Mouse (Mus musculus): ENCODE data around the gene Mrpl40.
"Not testable (repeated sequence)": the region's sequence is repeated elsewhere in the genome, so short reads cannot be mapped to it uniquely, and the experiment has no call there.

Gene Mrpl40

DNA sequence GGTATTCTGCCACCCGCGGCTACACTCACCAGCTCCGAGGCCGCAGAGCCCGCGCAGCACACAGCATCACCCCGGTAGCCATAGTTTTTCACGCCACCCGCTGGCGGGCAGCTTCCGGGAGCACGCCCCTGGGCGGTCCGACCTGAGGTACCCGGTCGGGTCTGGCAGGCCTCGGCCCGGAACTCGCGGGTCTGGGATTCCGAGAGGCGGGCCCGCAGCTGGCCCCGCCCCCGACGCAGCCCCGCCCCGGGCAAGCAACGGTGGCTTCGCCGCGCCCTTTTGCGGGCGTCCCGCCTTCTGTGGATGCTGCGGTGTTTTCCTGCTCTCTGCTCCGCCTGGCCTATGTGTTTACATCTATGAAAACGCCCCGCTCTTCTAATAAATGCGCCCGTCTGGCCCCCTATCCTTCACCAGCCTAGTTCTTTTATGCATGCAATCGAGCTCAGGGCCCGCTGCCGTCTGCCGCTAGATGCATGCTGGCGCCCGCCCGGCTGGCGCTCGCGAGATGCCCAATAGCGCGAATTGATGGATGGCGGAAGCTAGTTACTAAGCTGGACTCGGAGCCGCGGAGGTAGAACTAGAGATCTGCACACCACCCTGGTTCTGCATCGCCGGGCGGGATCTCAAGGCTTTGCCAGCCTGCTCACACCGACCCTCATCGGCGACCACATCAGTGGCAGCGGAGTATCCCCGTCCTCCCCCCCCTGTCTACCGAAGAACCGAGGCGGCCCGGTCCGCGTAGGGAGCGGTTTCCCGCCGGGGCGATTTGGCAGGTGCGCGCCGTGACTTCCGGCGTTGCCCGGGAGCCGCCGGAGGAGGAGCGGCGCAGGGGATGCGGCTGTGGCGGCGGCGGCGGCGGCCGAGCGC, at the start of gene Mrpl40, which contains the start of gene Hira:
TSS of gene Mrpl40 (minus strand) at position 421 of the 867 bp plus-strand sequence.
TSS of gene Hira (plus strand) at position 596 of the 867 bp plus-strand sequence.
- peak; percentile 96 for DNase-seq

DNA sequence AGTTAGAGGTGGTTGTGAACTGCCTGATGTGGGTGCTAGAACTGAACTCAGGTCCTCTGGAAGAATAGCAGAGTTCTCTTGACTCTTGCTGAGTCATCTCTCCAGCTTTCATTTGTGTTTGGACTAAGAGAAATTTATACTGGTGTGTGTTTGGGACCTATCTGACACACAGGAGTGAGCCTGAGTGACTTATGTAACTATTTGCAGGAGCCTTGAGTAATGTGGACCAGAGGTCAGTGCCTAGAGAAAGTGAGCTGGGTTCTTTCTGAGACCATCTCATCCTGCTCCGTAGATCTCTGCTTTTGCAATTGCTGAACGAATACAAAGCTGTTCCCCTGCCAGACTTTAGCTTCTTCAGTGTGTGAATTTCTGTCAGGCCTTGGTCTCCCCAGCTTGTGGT, 45.1 kb upstream of the Mrpl40 start:
- DNase-seq: no peak

DNA sequence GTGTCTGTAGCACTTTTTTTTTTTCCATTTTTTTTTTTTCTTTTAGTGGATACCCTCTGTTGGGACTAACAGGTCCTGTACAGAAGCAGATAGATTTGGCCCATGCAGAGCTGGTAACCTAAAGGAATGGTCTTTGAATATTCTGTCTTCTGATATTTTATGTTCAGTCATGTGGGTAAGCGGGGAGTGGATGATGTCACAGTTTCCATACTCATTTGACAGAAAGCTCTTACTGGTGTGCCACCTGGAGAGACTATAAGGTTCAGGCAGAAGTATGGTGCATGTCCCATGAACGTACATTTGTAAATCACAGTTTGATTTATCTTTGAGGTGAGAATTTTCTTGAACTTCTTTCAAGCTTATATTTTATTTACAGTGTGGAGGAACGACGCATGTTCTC, 39.4 kb upstream of the Mrpl40 start:
- DNase-seq: no peak

- no peak for DNase-seq
Measured at GRCm38 (mm10) chr16:18905648-18906047, 29.0 kb upstream of the Mrpl40 start.

DNA sequence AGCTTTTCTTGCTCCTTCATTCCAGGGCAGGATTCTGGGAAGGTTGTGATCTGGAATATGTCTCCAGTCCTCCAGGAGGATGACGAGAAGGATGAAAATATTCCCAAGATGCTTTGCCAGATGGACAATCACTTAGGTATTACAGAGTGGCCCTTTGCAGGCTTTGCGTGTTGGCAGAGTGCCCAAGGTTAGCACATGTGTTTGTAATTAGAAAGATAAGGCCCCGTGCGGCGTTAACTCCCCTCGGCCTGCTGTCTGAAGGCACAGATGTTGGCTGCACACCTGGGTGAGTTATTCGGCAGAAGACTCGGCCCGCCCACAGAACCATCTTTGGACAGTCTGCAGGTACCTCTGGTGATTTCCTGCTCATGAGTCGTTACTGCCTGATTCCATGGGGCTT, 19.8 kb upstream of the Mrpl40 start:
- no peak for DNase-seq

DNA sequence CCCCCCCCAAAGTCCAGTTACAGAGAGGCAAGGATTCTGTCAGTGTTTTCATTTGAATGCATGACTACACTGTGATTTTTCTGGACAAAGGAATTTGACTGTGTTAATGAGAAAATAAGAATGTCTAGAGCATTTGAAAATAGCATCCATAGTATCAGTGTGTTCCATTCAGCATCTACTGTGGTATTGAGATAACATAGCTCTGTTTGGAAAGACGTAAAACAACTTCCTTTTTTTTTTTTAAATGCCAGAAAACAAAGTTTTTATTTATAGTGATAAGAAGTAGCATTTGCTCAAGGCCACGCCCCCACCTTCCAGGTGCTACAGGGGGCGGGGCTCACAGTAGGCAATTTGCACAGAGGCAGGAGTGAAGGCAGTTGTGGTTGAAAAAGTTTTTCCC, 18.6 kb upstream of the Mrpl40 start:
- no peak for DNase-seq

DNA sequence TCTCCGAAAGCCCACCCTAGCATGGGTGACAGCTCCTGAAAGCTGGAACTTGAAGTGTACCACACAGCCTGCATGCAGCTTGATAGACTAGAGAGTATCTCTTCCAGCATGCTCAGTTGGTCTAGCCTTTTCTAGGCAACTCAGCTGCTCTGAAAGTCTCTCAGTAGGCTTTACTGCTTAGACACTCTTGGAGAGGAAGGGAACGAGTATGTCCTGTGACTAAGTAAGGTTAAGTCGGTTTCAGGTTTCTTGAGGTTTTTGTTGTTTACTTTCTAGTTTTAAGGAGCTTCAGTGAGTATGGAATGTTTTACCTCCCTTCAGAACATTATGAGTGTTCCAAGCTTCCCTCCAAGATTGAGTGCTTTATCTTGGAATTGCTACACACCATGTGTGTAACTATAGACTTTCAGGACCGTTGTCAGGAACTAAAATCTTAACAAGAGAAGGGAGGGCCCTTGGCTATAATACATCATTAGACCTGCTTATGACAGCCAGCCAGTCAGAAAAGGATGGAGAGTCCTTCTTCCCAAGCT, 17.2 kb upstream of the Mrpl40 start:
- no peak for DNase-seq

GRCm38 (mm10) chr16:18884044-18884443, 7.4 kb upstream of the Mrpl40 start:
- no peak for DNase-seq

- DNase-seq: no peak
Measured at GRCm38 (mm10) chr16:18878091-18878720, 1.5 kb upstream of the Mrpl40 start.

DNA sequence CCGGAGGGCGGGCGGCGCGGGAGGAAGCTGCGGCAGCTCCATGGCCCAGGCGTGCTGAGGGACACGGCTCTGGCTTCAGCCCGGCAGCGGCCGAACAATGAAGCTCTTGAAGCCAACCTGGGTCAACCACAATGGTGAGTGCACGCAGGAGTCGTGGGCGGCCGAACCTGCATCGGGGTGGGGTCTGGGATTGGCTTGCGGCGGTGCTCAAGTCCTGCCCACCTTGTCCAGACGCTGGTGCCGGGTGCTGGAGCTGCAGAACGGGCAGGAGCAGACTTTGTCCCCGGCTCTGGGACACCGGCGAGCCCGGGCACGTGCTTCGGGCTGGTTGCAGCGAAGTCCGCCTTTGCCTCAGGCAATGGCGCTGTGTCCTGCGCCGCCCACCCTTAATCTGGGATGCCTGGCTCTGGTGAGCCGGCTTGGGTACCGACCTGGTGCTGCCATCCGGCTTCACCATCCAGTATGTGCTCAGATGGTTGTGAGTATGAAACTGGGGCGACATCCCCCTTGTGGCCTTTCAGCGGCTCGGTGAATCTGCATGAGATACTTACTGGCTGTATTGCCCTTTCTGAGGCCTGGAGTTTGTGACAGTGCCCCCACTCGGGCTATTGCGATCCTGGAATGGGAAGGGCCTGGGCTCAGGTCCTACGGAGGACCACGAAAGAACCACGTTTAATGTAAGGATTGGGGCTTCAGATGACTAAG, 876 bp upstream of the Mrpl40 start:
- DNase-seq: peak; percentile 73

DNA sequence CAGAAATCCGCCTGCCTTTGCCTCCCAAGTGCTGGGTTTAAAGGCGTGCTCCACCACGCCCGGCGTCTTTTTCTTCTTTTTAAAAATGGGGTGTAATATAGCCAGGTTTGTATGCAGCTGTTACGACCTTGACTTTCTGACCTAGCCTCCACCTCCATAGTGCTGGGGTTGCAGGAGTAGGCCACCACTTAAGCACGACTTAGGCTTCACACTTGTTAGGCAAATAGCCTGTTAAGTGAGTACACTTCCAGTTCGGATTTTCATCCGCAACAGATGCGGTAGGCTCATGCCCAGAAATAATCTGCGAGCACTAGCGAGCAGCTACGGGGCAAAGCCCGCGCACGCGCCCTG, 596 bp downstream of the Mrpl40 start:
- DNase-seq: no peak

DNA sequence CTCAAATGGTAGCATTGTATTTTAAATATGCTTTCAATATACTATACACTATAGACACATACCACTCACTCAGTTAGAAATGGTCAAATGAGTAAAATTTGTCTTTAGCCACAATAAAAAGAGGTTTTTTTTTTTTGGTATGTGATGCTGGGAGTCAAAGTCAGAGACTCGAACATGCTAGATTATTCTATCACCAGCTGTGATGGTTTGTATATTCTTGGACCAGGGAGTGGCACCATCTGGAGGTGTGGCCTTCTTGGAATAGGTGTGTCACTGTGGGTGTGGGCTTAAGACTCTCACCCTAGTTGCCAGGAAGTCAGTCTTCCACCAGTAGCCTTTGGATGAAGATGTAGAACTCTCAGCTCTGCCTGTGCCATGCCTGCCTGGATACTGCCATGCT, 6.2 kb downstream of the Mrpl40 start:
- DNase-seq: not testable (repeated sequence)

DNA sequence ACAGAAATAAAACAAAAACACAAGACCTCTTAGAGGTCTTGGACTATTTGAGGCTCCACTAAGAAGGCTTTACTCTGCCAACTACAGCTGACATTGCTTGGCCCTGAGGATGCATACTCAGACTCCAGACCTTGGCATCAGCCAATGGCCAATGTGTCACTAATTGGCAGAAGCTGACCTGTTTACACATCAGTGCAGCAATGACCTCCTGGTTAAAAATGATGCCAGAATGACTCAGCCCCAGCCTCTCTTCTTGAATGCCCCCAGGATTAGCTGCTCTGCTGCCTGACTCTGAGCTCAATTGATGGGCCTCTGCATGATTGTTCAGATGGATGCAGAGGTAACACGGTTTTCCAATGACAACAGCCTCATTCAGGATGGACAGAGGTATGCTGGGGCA, 16.5 kb downstream of the Mrpl40 start:
- DNase-seq: no peak

DNA sequence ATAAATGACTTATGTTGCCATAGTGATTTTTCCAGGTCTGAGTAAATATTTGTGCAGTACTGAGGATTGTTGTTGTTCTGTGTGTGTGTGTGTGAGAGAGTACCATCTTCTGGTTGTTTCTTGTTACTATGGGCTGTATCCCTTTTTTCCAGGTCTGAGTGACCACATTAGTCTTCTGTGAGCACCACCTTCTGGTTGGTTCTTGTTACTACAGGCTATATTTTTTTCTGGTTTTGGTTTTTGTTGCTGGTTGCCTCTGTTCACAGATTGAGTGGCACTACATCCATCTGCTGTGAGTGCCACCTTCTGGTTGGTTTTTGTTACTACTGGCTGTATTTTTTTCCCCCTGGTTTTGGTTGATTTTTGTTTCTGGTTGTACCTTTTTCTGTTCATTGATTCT, 18.1 kb downstream of the Mrpl40 start:
- DNase-seq: no peak

DNA sequence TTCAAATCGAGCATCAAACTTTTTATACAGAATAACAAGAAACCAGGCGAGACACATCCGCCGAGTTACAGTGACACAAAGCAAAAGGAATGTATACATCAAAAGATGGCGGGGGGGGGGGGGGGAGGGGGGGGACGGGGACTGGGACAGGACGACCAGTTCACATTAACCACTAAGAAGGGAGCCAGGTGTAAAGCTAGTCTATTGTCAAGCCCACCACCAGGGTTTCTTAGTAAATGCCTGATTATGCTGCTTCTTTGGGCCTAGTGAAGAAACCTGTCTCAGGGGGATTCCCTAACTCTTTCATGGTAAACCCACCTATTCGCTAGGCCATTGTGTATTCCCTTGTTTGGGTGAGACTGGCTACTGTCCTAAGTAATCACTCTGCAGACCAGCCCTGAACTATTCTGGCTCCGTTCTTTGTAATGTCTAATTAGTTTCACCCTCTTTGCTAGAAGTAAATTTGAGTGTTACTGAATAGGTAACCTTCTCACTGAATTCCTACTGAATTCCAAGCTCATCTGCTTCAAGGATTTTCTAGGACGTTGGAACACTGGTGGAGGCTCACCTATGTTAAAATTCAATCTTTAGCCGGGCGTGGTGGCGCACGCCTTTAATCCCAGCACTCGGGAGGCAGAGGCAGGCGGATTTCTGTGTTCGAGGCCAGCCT, 27.0 kb downstream of the Mrpl40 start:
- DNase-seq: not testable (repeated sequence)

DNA sequence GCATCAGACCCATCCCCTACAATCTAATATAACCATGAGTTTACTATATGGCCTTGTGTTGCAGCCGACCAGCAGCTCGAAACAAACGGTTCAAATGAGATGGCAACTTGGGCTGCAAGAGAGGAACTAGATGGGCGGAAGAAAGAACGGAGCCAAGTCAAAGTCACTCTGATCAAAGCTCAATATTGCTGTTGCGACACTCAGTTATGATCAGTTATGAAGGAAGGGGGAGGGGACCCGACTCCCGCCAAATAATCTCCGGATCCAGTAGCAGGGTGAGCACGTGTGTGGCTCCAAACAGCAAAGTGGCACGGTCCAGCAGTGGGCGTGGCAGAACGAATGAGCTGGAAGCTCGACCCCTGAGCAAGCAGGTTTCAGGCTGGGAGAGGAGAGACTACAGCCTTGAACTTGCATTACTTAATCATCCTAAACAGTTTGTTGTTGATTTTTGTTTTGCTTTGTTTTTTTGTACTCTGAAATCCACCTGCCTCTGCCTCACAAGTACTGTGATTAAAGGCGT, 30.3 kb downstream of the Mrpl40 start:
- no peak for DNase-seq

- DNase-seq: no peak
Measured at GRCm38 (mm10) chr16:18838346-18838745, 38.3 kb downstream of the Mrpl40 start.

DNA sequence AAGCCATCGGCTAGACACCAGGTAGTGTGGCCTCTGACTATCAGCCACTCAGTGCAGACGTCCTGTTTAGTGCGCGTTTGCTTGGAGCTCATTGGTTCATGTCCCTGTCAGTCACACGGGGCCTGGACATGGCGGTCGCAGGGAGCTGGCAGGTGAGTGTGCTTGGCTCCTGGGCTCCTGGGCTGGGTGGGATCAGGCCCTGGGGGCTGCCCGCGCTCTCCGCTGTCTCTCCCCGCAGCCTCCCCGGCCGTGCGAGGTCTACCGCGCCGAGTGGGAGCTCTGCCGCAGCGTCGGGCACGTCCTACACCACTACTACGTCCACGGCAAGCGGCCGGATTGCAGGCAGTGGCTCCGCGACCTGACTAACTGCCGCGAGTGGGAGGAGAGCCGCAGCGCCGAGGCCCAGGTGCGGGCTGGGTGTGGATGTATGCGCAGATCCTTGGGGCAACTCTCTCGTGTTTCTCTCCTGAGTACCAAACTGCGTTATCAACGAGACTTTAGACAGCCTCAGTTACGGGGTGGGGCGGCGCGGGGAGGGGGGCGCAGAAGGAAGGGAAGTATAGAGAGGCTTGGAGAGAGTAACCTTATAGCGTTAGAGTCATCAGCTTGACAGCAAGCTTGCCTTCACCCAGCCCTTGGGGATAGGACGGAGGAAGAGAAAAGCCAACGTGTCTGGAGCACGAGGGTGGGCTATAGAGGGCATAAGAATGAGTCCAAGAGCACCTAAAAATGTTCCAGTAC, 40.0 kb downstream of the Mrpl40 start, which contains the start of the genes 2510002D24Rik and Gm28539:
TSS of gene 2510002D24Rik (plus strand) at position 111 of the 741 bp plus-strand sequence.
TSS of gene Gm28539 (plus strand) at position 117 of the 741 bp plus-strand sequence.
- peak; percentile 98 for DNase-seq

- DNase-seq: no peak
Measured at GRCm38 (mm10) chr16:18836073-18836467, 40.6 kb downstream of the Mrpl40 start.

DNA sequence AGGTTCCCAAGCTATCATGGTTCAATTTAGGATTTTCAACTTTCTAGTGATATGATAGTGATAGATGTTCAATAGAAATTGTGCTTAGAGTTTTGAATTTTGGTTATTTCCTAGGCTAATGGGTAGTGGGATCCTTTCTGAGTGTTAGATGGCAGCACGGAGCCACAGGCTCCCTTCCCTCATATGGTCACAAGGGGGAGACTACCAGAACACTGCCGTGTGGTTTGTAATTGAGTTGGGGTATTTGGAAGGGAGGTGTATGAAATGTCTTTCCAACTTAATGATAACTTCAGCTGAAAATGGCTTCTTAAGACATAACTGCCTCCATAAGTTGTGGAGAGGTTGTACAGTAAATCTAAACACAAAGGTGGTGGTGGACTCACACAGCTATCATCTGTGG, 43.2 kb downstream of the Mrpl40 start:
- DNase-seq: no peak

GRCm38 (mm10) chr16:18829102-18829501, 47.6 kb downstream of the Mrpl40 start:
- DNase-seq: no peak

GRCm38 (mm10) chr16:18828630-18829029, 48.0 kb downstream of the Mrpl40 start:
- no peak for DNase-seq

Data from kidney, adult 18-20 months (tissue).